Mouse (Mus musculus) adrenal gland, adult 18-20 months (tissue): ENCODE measurements around the gene Jmjd1c. TPM values are rescaled to one million over a fixed set of nuclear protein-coding genes. Genes with fewer than 3 reads are reported as not detected.

Experiments used
- DNase-seq, 2 experiments: peaks; one replicate each; pipeline ENCODE4 v3.0.0; 2021 to 2022; ENCODE audit warnings: low spot score in 2 of 2
- total RNA-seq, 2 experiments: library from RNA; stranded (reverse); gene quantifications; 1 replicate in 1 of 2; 2 replicates in 1 of 2; pipeline ENCODE4 v1.2.3; 2021

Jmjd1c gene
- total RNA-seq, 2 experiments from 2014 or later: 44.4 to 49.7 TPM

- DNase-seq: peak; percentile 46 to 51
These were observed 30.3 kb downstream of the Jmjd1c start for GRCm38 (mm10) chr10:67126061-67126858.

- DNase-seq: peak; percentile 62 to 66
These were observed 31.2 kb downstream of the Jmjd1c start for GRCm38 (mm10) chr10:67126859-67127758.

DNA sequence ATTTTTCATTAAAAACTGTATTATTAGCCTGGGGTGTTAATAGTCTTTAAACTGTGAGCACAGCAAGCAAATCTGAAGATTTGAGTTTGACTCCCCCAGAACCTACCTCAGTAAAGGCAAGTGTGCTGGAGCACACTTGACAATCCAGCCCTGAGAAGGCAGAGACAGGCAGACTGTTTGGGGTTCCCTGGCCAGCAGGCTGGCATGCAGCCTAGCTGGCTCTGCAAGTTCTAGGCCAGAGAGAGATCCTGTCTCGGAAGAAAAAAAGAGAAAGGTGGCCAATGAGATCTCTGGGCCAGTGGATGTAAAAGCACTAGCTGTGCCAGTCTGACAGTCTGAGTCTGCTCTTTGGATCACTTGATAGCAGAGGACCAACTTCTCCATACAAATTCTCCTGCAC, 33.6 kb downstream of the Jmjd1c start:
- no peak for DNase-seq

DNA sequence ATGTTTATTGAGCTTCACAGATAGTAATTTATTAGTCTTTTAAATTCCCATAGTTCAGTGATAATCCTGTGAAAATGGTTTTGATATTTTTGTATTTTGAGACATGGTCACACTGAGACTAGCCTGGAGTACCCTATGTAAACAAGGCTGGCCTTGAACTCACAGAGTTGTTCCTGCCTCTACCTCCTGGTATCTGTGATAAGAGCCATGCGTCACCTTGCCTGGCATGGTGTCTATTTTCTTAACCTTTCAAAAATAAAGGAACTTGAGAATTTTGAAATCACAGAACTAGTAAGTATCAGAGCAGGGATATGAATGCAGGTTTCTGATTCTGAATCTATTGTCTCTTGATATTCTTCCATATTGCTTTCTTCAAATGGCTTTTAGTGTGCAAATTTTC, 35.8 kb downstream of the Jmjd1c start:
- peak in 1 of 2 experiments; percentile 17 for DNase-seq

DNA sequence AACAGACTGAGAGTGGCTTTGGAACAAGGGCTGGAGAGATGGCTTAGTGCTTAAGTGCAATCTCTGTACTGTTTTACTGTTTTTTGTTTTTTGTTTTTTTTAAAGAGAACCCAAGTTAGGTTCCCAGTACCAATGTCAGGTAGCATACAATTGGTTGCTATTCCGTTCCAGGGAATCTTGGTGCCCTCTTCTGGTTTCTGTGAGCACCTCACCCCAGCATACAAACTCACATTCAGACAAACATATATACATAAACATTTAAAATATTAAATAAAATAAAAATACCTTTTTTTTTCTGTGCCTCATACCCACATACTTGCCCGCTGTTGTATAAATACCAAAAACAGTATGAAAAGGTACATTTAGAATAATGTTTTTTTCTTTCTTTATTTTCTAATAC, 38.4 kb downstream of the Jmjd1c start:
- no peak for DNase-seq

DNA sequence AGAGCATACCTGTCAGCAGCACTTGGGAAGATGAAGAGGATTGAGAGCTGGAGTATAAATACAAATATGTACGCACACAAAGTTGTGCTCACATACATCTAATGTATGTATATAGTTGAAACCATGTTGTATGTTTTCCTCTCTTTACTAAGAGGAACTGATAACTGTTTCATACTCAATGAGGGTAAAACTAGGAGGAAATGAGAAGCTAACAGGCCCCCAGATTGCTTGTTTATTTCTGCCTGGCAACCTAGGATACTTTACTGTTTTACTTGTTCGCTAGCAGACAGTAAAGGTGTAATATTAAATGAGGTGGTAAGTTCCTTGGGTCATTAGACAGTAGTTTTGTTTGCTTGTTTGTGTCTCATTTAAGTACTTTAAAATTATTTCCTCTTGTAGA, 41.5 kb downstream of the Jmjd1c start:
- DNase-seq: no peak

- peak in 1 of 2 experiments; percentile 1 for DNase-seq
These were observed 47.7 kb downstream of the Jmjd1c start for GRCm38 (mm10) chr10:67143661-67144060.

GRCm38 (mm10) chr10:67144269-67144668, 48.3 kb downstream of the Jmjd1c start:
- DNase-seq: no peak

DNA sequence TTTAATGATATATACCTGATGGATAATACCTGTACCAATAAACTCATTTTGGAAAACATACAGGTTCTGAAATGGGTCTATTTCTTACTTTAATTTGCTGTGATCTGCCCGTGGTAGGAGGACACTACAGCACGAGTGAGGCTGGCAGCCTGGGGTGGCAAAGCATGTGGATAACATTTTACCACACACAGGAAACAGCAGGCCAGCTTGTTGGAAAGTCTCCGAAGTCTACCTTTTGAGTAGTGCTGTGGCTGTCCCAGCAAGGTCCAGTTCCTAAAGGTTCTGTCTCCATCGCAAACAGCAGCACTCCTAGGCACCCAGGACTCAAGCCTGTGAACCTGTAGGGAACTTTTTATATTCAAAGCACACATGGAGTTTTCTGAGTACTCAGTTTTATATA, 49.7 kb downstream of the Jmjd1c start:
- DNase-seq: no peak

- no peak for DNase-seq
These were observed 55.8 kb downstream of the Jmjd1c start for GRCm38 (mm10) chr10:67151766-67152165.

GRCm38 (mm10) chr10:67154647-67155046, 58.7 kb downstream of the Jmjd1c start:
- no peak for DNase-seq

DNA sequence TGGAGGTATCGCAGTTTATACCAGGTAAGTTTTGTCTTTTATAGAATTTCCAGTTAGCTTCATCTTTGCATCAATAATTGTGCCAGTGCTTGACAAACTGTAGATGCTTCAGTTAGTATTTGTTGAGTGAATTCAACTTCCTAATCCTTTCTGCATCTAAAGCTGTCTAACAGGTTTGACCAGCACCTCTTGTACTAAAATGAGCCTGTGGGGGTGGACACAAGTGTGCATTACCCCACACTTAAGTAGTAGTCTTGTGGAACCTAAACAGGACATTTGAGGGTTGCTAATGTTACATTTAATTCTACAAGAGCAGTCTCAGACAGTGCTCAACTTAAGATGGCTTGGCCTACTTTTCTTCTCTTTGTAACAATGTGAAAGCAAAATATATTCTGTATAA, 78.1 kb downstream of the Jmjd1c start:
- DNase-seq: no peak

DNA sequence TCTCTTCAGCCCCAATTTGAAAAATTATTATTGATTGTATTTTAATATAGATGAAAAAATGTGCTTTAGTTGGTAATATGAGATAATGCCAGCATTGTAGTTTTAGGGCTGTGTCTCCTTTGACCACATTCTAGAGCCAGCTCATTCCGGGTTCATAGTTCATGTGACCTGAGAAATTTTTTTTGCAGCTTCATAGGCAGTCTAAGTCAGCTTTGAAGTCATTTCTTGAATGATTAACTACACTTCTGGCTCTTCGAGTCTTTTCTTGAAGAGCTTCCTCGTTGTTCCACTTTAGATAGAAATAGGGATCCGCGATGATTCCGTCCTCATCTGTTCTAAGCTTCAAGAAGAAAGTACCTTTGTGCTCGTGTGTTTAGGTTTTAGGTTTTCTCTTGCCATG, 80.1 kb downstream of the Jmjd1c start:
- DNase-seq: no peak

DNA sequence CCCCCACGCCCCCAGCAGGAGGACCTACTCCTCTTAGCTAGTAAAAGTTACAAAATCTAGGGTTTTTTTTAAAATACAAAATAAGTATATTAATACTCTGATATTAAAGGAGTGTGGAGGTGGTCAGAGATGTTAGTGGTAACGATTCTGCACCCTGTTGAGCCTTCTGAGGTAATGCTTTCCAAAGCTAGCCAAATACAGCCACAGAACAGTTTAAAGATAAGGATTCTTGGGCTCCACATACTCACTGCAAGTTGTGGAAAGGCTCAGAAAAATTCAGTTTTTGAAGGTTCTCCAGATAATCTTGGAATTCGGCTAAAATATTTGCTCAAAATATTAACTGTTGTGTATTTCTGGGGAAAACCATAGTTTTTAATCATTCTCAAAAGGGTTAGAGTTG, 81.0 kb downstream of the Jmjd1c start:
- no peak for DNase-seq

DNA sequence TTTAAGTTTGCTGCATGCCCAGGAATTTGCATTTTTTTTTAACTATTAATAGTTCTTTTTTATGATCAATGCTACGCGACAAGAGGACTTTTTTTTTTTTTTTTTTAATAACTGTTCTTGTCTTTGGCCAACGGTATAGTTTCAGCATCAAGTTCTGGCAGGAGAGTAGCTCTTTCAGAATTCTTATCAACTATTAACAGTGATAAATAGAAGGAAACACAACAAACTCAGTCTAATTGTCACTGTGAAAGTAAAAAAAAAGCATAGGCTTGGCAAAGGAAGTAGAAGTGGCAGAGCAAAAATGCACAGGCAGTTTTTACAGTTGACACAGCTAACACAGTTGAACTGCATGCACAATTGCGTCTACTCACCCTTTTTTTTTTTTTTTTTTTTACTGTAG, 81.5 kb downstream of the Jmjd1c start:
- DNase-seq: no peak

DNA sequence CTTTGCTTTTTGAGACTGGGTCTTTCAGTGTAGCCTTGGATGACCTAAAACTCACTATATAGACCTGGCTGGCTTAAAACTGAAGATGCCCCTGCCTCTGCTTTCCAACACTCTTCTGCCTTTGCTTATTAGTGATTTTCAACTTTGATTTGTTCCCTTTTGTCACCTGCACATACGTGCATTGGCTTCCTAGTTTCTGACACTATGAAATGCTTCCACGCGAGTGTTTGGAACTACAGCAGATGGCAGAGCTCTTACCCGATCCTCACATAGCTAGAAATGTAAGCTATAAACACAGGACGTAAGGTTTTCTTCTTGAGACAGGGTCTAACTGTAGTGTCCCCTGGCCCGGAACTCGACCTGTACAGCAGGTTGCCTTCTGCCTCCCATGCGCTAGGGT, 84.1 kb downstream of the Jmjd1c start:
- no peak for DNase-seq

GRCm38 (mm10) chr10:67180799-67181198, 84.9 kb downstream of the Jmjd1c start:
- DNase-seq: no peak

DNA sequence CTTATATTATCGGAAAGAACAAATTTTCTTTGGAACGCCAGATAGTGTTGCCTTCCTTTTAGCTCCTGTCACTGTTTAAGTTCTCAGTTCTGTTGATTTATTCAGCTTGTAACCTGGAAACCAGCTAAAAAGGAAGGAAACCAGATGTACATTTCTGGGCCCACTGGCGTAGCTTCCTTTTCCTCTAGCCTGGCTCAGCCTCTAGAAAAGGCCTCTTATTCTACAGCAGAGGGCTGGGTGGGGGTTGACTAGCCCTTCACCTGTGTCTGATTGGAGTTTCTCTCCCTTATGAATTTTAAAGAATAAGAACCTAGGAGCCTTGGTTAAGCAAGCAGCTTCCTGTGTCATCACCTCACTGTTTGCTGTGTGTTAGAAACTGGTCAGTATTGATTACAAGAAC, 86.7 kb downstream of the Jmjd1c start:
- DNase-seq: no peak

- no peak for DNase-seq
These were observed 87.2 kb downstream of the Jmjd1c start for GRCm38 (mm10) chr10:67183086-67183485.

DNA sequence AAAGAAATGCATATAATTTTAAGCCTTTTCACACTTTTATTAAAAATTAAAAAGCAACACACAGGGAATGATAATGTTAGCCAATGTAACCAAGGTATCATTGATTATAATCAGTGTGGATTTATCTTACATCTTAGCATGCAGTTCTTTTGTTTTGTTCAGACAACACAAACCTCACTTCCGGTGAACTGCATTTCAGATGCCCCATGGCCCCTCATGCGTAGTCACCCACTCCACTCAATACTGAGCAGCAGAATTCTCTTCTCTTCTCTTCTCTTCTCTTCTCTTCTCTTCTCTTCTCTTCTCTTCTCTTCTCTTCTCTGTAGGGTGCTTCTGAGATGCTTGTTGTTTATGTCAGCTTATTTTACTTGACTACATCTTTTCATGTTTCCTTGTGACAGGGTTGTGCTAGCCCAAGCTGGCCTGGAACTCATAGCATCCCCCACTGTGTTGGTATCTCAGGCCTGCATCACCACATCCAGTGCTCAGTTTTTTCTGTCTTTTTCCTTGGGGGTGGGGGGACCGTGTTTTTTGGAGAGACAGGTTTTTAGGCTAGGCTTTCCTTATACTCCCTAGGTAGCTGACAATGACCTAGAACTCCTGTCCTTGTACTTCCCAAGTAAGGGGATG, 88.6 kb downstream of the Jmjd1c start:
- no peak for DNase-seq

- peak; percentile 52 to 74 for DNase-seq
These were observed 89.7 kb downstream of the Jmjd1c start for GRCm38 (mm10) chr10:67185491-67186081.
